Mouse (Mus musculus): ENCODE data around the gene Prkab2. TPM values are rescaled to one million over a fixed set of nuclear protein-coding genes. Genes with fewer than 3 reads are reported as not detected.
A peak's percentile ranks its signal among the peaks of the same experiment; 100 is the strongest.

The Prkab2 gene
- polyA plus RNA-seq, 1 experiment from 2014 or later: 7.8 TPM

DNA sequence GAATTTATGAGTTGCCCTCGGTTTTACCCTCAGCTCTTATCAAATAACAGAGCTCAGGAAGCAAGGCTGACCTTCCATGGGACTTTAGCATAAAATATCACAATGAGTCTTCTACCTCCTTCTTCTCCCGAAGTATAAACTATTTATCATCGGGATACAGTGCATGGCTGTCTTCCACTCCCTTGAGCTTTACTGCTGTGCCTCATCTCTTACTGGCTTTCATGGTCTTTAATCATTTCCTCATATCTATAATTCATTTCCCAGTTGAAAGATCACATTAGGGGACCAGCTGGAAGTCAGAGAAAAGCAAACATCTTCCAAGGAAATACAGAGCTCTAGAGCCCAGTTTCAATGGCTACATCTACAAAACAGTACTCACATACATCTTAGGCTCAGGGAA, 9.0 kb upstream of the Prkab2 start:
- in situ Hi-C loops (cut with MboI; ENCODE audit: low pct_unique_long_range_greater_than_20kb): no loop called here
- DNase-seq (ENCODE audit: low read depth, low spot score): no peak
- no peak for ATAC-seq
- TF ChIP-seq CTCF (IDR thresholded peaks at IDR 0.05): no peak
- ChIA-PET POLR2A (interaction anchor here (0.6 kb wide), 1 partner anchor 232 kb away, joined by 3 read pairs; no protein-coding TSS in a partner anchor), CTCF (interaction anchor here (1.7 to 2.0 kb wide), 2 partner anchors 13 to 65 kb away, joined by 3 to 4 read pairs; no protein-coding TSS in a partner anchor)
- no peaks in the 10 kb centered on the region for H3K27me3 ChIP-seq

DNA sequence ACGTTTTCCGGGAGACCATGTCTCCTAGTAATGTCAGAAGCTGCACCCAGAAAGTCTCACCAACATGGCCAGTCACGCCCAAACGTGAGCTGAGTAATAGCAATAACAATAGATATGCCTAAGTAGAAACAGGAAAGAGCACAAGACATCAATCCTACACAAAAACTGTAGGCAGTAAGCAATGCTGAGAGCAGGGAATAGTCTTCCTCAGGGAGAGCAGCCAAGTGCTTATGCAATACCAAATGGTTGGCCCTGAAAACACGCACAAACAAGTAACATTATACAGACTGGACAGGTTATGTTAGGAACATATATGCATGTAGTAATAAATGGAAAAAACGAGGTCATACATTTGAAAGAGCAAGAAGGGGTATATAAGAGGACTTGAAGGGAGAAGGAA, 8.5 kb upstream of the Prkab2 start:
- POLR2A ChIA-PET: no interaction called here
- no peaks in the 10 kb centered on the region for H3K27me3 ChIP-seq
- no peak for DNase-seq (ENCODE audit: low read depth, low spot score)
- CTCF ChIA-PET: interaction anchor here (1.7 to 2.0 kb wide), 2 partner anchors 13 to 64 kb away, joined by 3 to 4 read pairs; no protein-coding TSS in a partner anchor
- in situ Hi-C loops (cut with MboI; ENCODE audit: low pct_unique_long_range_greater_than_20kb): no loop called here
- no peak for TF ChIP-seq CTCF (IDR thresholded peaks at IDR 0.05)
- ATAC-seq: no peak

DNA sequence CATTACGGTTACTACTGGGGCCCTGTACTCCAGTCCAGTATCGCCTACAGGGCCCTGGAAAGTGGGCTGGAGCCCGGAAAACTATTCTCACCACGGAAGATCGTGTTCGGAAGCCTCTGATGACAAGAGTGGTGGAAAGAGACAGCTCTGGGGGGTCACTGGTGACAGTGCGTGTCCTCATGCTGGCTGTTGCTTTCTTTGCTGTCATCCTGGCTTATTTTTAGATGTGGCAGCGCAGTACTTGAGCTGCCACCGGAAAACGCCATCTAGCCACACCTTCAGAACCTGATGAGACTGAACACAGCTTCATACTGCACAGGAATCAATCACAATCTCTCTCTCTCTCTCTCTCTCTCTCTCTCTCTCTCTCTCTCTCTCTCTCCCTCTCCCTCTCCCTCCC, 6.4 kb upstream of the Prkab2 start:
- CTCF ChIA-PET: interaction anchor here (1.2 kb wide), 1 partner anchor 38 kb away, joined by 4 read pairs; no protein-coding TSS in a partner anchor
- in situ Hi-C loops (cut with MboI; ENCODE audit: low pct_unique_long_range_greater_than_20kb): no loop called here
- no peak for TF ChIP-seq CTCF (IDR thresholded peaks at IDR 0.05)
- no peaks in the 10 kb centered on the region for H3K27me3 ChIP-seq
- no peak for DNase-seq (ENCODE audit: low read depth, low spot score)
- ATAC-seq: no peak
- POLR2A ChIA-PET: no interaction called here

DNA sequence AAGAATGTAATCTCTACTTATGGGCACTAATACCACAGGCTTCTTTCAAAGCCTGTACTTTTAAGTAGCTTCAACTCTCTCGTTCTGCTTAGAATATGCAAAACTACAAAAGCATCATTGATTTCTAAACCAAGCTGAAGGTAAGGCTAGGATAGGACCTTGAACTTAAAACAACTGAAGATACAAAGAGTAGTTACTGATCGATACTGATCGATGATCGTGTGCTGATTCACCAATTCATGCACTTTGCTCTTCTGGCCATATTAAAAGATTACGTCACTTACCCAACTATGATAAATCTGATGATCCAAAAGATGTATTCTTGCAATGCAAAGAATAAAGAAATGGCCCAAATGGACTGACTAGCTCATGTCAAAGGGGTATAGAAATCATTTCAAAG, 4.2 kb upstream of the Prkab2 start:
- no peak for TF ChIP-seq CTCF (IDR thresholded peaks at IDR 0.05)
- no peaks in the 10 kb centered on the region for H3K27me3 ChIP-seq
- CTCF ChIA-PET: interaction anchor here (1.2 to 2.2 kb wide), 3 partner anchors 19 to 43 kb away, joined by 3 to 9 read pairs (median 4); partner anchors contain the start of gene Chd1l
- DNase-seq (ENCODE audit: low read depth, low spot score): no peak
- in situ Hi-C loops (cut with MboI; ENCODE audit: low pct_unique_long_range_greater_than_20kb): no loop called here
- no peak for ATAC-seq
- POLR2A ChIA-PET: no interaction called here

DNA sequence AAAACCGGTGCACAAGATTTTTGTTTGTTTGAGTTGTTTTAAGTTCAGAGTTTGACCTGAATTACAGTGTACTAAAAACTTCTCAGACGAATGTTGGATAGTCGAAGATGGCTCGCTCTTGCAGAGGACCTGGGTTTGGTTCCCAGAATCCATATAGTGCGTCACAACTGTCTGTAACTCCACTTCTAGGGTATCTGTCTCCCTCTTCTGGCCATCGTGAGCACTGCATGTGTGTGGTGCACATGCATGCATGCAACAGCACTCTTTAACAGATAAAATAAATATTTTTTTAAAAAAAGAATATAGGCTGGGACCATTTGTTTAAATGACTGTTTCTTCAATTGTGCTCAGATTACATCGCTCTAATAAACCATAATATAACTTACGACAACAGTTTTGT, 3.1 kb upstream of the Prkab2 start:
- ATAC-seq: no peak
- CTCF ChIA-PET: interaction anchor here (0.9 to 1.7 kb wide), 2 partner anchors 36 to 44 kb away, joined by 3 read pairs; no protein-coding TSS in a partner anchor
- no peak for DNase-seq (ENCODE audit: low read depth, low spot score)
- no peaks in the 10 kb centered on the region for H3K27me3 ChIP-seq
- in situ Hi-C loops (cut with MboI; ENCODE audit: low pct_unique_long_range_greater_than_20kb): no loop called here
- POLR2A ChIA-PET: no interaction called here
- no peak for TF ChIP-seq CTCF (IDR thresholded peaks at IDR 0.05)

DNA sequence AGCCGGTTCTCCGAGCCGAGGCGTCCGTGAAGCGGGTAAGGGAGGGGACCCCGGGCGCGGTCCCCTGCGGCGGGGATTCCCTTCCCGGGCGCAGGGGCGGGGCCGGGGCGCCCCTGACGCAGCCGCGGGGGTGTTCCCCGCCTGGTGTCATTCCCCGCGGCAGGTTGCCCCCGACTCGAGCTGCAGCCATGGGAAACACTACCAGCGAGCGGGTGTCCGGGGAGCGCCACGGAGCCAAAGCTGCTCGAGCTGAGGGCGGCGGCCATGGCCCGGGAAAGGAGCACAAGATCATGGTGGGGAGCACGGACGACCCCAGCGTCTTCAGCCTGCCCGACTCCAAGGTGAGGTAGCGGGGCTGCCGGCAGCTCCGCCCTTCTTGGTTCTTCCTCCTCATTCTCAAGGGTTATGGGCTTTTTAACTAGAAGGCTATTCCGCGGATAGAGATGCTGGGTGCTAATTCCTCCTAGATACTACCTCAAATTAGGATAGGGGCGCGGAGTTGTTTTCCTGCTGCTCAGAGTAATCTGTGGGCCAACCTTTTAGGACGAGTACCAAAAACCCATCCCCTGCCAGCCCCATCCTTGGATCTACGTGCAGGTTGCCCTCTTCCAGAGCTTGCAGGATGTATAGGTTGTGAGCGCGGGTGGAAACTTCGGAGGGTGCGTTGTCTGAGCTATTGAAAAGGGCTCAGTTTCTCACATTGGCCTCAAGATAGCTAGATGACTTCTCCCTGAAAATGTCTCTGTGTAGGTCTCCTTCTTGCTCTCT, 617 bp downstream of the Prkab2 start:
- ATAC-seq (peak; percentile 73), DNase-seq (ENCODE audit: low read depth, low spot score) (peak; percentile 25)
- H3K27me3 ChIP-seq: no peaks in the 10 kb centered on the region
- TF ChIP-seq CTCF (IDR thresholded peaks at IDR 0.05): no peak
- CTCF ChIA-PET: interaction anchor here (0.9 to 1.4 kb wide), 2 partner anchors 9 to 48 kb away, joined by 4 to 8 read pairs; no protein-coding TSS in a partner anchor
- POLR2A ChIA-PET: interaction anchor here (0.6 to 1.2 kb wide), 2 partner anchors 110 to 475 kb away, joined by 3 to 4 read pairs; no protein-coding TSS in a partner anchor
- in situ Hi-C loops (cut with MboI; ENCODE audit: low pct_unique_long_range_greater_than_20kb): no loop called here

DNA sequence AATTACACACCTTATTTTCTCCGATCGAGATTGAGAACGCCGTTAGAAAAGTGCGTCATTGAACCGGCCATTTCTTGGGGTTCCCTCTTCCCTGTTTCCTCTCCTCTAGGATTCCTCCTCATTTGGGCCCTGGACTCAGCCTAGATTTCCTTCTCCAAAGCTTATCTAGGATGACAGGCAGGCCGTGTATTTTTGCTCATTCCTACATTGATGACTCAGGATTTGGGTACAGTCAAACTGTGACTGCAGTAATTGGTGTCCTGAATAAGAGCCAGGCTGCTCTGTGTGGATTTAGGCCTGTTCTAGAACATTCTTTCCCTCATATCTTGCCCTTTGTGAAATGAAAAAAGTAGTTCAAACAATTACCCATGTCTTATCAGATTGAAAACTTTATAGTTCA, 1.8 kb downstream of the Prkab2 start:
- no peaks in the 10 kb centered on the region for H3K27me3 ChIP-seq
- ATAC-seq: no peak
- ChIA-PET POLR2A (no interaction called here), CTCF (interaction anchor here (0.6 to 1.8 kb wide), 5 partner anchors 8 to 153 kb away, joined by 3 to 8 read pairs (median 4); no protein-coding TSS in a partner anchor)
- DNase-seq (ENCODE audit: low read depth, low spot score): no peak
- TF ChIP-seq CTCF (IDR thresholded peaks at IDR 0.05): no peak
- in situ Hi-C loops (cut with MboI; ENCODE audit: low pct_unique_long_range_greater_than_20kb): no loop called here

DNA sequence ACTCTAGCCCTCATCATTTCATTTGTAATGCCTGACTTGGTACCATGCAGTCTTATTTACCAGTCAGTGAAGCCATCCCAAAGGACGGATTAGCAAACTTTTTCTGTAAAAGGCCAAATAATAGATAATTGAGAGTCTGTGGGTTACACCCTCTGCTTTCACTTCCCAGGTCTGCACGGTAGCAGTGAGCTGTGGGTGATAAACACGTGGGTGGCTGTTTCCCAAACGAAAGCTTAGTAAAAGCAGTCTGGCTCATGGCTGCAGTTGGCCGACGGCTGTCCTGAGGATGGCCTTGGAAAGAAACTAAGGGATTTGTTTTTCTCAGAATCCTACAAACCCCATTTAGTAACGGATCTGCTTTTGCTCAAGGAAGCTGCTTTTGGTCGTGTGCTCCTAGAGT, 3.2 kb downstream of the Prkab2 start:
- TF ChIP-seq CTCF (IDR thresholded peaks at IDR 0.05): no peak
- CTCF ChIA-PET: interaction anchor here (0.9 to 2.2 kb wide), 3 partner anchors 9 to 80 kb away, joined by 4 to 8 read pairs (median 7); partner anchors contain the start of gene Chd1l
- in situ Hi-C loops (cut with MboI; ENCODE audit: low pct_unique_long_range_greater_than_20kb): no loop called here
- H3K27me3 ChIP-seq: no peaks in the 10 kb centered on the region
- POLR2A ChIA-PET: interaction anchor here (0.9 kb wide), 1 partner anchor 106 kb away, joined by 4 read pairs; no protein-coding TSS in a partner anchor
- ATAC-seq (no peak), DNase-seq (ENCODE audit: low read depth, low spot score) (no peak)

DNA sequence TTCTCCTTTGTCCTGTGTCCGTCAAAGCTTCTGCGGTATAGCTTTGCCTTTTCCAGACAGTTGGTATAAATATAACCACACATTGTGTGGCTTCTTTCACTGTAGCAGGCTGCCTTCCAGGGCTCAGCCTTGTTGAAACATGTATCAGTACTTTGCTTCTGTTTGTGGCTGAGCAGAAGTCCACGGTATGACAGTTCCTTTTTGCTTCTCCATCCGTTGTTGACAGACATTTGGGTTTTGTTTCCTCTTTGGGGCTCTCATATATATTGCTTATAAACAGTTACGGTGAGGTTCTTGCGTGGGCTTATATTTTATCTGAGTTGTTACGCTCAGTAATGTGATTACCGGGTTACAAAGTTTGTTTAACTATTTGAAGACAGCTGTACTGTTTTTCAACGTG, 7.5 kb downstream of the Prkab2 start:
- DNase-seq (ENCODE audit: low read depth, low spot score): no peak
- POLR2A ChIA-PET: no interaction called here
- no peak for TF ChIP-seq CTCF (IDR thresholded peaks at IDR 0.05)
- in situ Hi-C loops (cut with MboI; ENCODE audit: low pct_unique_long_range_greater_than_20kb): no loop called here
- no peak for ATAC-seq
- CTCF ChIA-PET: interaction anchor here (1.5 kb wide), 2 partner anchors 13 to 16 kb away, joined by 4 read pairs; no protein-coding TSS in a partner anchor
- no peaks in the 10 kb centered on the region for H3K27me3 ChIP-seq

DNA sequence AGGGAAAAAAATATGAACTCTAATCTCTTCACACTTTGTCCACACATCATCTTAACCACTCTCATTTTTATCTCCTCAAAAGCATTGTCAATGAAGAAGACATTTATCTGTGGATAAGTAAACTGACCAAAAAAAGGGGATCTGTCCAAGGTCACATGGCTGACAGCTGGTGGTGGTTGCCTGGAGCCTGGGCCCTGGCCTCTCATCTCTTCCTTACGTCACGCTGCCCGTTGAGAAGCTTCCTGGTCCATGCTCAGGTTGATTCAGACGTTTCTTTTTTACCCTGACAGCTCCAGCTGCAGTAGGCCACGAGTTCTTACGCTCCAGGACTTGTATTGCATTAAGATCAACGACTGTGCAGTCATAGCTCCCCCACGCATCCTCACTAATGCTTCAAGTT, 8.2 kb downstream of the Prkab2 start:
- DNase-seq (ENCODE audit: low read depth, low spot score): no peak
- in situ Hi-C loops (cut with MboI; ENCODE audit: low pct_unique_long_range_greater_than_20kb): no loop called here
- H3K27me3 ChIP-seq: no peaks in the 10 kb centered on the region
- ATAC-seq: no peak
- CTCF ChIA-PET: interaction anchor here (1.5 kb wide), 1 partner anchor 15 kb away, joined by 4 read pairs; no protein-coding TSS in a partner anchor
- no peak for TF ChIP-seq CTCF (IDR thresholded peaks at IDR 0.05)
- POLR2A ChIA-PET: no interaction called here

DNA sequence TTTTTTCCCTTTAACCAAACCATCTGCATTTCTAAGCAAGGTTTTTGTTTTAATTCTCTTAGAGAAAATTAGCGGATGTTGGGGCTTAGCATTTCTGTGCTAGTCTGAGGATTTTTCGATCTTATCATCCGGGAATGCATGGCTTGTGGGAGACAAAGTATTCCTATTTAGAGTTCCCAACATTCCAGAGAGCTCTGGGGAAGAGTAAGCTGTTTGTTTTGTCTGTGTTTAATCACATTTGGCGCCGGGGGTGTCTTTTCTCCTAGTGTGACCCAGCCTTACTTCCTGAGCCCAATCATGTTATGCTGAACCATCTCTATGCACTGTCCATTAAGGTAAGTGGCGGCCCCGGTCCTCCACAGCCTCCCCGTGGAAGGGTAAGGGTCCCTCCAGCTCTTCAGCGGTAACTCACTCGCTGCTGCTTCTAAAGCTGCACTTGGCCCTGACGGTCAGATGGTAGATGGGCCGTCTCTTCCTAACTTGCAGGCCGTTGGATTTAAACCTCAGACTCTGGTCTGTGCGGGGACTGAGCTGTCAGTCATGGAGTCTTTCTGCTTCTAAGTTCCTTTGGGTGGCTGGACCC, 9.2 kb downstream of the Prkab2 start:
- POLR2A ChIA-PET: no interaction called here
- CTCF ChIA-PET: interaction anchor here (1.6 to 5.5 kb wide), 3 partner anchors 8 to 219 kb away, joined by 4 to 24 read pairs (median 8); no protein-coding TSS in a partner anchor
- no peak for TF ChIP-seq CTCF (IDR thresholded peaks at IDR 0.05)
- ATAC-seq (no peak), DNase-seq (ENCODE audit: low read depth, low spot score) (no peak)
- in situ Hi-C loops (cut with MboI; ENCODE audit: low pct_unique_long_range_greater_than_20kb): no loop called here
- no peaks in the 10 kb centered on the region for H3K27me3 ChIP-seq
